Mouse (Mus musculus) forebrain, embryonic 12.5 days (tissue): ENCODE measurements at regions not wholly inside any gene's neighbourhood (a gene's known extent, or its start where the extent isn't known, plus 50 kb on each side); places are given as distances from the start of the nearest gene placed in this dataset.
"Not testable (repeated sequence)": the region's sequence is repeated elsewhere in the genome, so short reads cannot be mapped to it uniquely, and the experiment has no call there.

ENCODE experiments used
- ATAC-seq: fragments of 200-750 bp; cut with Nextera tagmentation; 2 replicates; pipeline ENCODE4 v1.8.0; 2017; ENCODE audit warnings: moderate TSS enrichment; ENCODE audit not compliant: low FRiP score
- H3K27ac ChIP-seq: fragments of 300-500 bp; sonication (generic); 2 replicates; pipeline ENCODE4 v1.5.1; 2016; ENCODE audit warnings: mild to moderate bottlenecking
- H3K27me3 ChIP-seq: fragments of 300-500 bp; sonication (generic); 2 replicates; pipeline ENCODE4 v1.6.1; 2016; ENCODE audit warnings: mild to moderate bottlenecking
- H3K36me3 ChIP-seq: fragments of 300-500 bp; sonication (generic); replicated peaks from 2 replicates; pipeline ENCODE4 v1.6.1; 2016; ENCODE audit warnings: mild to moderate bottlenecking
- H3K4me1 ChIP-seq: fragments of 300-500 bp; sonication (generic); 2 replicates; pipeline ENCODE4 v1.6.1; 2016
- H3K4me2 ChIP-seq: fragments of 300-500 bp; sonication (generic); 2 replicates; pipeline ENCODE4 v1.6.1; 2016; ENCODE audit warnings: mild to moderate bottlenecking, moderate library complexity
- H3K4me3 ChIP-seq: fragments of 300-500 bp; sonication (generic); replicated peaks from 2 replicates; pipeline ENCODE4 v1.5.1; 2016; ENCODE audit warnings: mild to moderate bottlenecking
- H3K9ac ChIP-seq: fragments of 300-500 bp; sonication (generic); 2 replicates; pipeline ENCODE4 v1.6.1; 2016; ENCODE audit warnings: mild to moderate bottlenecking
- H3K9me3 ChIP-seq: fragments of 300-500 bp; sonication (generic); 2 replicates; pipeline ENCODE4 v1.6.1; 2016
- WGBS: fragments of 180-500 bp; shearing (Covaris S2); methylation state at CpG from one replicate; pipeline ENCODE4 v1.1.7; 2016; 5-methylcytosine and 5-hydroxymethylcytosine counted together

DNA sequence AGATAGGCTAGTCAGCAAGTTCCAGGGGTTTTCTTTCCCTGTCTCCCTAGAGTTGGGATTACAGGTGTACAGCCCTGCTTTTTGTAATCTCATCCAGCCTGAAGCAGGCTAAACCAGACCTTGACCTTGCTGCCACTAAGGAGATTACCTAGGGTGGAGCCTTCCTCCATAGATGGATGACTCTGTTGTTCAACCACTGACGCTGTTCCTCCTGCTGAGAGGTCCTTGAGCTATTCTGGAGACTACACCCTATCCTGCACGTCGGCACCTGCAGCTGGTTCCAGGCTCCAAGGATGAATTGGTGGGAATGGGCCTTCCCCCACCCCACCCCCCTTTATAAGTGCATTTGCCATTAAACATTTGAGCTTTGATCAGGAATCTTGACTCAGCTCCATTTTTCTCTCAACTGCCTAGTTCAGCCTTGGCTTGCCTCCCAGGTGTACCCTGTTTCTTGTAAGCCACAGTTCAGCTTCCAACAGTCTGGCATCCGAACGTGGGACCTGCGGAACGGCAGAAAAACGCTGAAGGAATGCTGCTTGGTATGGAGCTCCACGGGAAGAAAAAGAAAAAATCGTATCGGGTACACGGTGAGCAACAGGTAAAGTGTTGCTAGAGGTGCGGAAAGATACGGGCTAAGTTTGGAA lies 131.7 kb upstream of the Ube2e1 start:
- no peak overlapping the region for H3K4me3 ChIP-seq
- peak overlapping the region; percentile 21; the same call in 1 of the 2 replicates for H3K4me2 ChIP-seq
- ATAC-seq = no peak
- H3K9me3 ChIP-seq = no peaks in the 10 kb centered on the region
- peaks cover 6% of the 10 kb centered on the region for H3K4me1 ChIP-seq
- H3K9ac ChIP-seq = no peak overlapping the region
- no peak overlapping the region for H3K27ac ChIP-seq
- H3K27me3 ChIP-seq = no peaks in the 10 kb centered on the region
- 30% methylated on average over 14 of the region's 14 CpGs for WGBS
- H3K36me3 ChIP-seq = no peaks in the 10 kb centered on the region

DNA sequence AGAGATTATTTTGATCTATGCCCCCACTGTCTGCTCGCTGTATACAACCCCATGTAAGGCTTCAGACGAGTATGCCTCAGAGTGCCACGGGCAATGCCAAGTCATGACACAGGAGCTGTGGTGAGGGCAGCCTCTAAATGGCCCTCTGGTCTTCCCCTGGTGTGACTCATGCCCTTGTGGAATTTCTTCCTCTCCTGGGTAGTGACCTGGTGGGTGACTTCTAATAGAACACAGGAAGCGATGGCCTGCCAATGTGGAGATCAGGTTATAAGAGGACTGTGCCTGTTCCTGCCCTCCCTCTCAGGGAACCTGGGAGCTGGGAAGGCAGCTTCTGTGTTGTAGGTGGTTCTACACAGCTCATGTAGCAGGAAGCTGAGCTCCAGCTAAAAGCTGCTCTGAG lies 130.7 kb upstream of the Ube2e1 start:
- Histone ChIP-seq H3K27me3 (no peaks in the 10 kb centered on the region), H3K4me2 (no peak overlapping the region), H3K27ac (no peak overlapping the region), H3K36me3 (no peaks in the 10 kb centered on the region), H3K4me1 (no peaks in the 10 kb centered on the region), H3K9ac (no peak overlapping the region), H3K9me3 (no peaks in the 10 kb centered on the region), H3K4me3 (no peak overlapping the region)
- no peak for ATAC-seq
- WGBS = 88% methylated on average over 4 of the region's 4 CpGs

DNA sequence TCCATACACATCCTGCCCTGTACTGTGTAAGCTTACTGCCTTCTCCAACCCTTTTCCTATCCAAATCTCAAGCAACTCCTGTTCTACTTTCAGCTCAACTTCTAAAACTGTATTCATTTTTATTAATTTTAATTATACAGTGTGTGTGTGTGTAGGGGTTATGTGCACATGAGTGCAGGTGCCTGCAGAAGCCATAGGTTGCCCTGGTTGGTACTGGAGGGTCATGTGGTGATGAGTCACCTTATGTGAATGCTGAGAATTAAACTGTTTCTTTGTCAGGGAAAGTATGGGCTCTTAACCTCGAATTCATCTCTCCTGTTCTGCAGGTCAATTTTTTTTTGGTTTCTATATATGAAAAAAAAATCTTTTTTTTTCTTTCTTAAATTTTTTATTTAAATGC lies 117.0 kb upstream of the Ube2e1 start:
- H3K4me3 ChIP-seq = no peak overlapping the region
- WGBS = 92% methylated on average over 1 of the region's 1 CpGs
- no peak for ATAC-seq
- no peaks in the 10 kb centered on the region for H3K9me3 ChIP-seq
- H3K27ac ChIP-seq = no peak overlapping the region
- H3K36me3 ChIP-seq = no peaks in the 10 kb centered on the region
- no peaks in the 10 kb centered on the region for H3K27me3 ChIP-seq
- no peak overlapping the region for H3K4me2 ChIP-seq
- H3K4me1 ChIP-seq = no peaks in the 10 kb centered on the region
- no peak overlapping the region for H3K9ac ChIP-seq

DNA sequence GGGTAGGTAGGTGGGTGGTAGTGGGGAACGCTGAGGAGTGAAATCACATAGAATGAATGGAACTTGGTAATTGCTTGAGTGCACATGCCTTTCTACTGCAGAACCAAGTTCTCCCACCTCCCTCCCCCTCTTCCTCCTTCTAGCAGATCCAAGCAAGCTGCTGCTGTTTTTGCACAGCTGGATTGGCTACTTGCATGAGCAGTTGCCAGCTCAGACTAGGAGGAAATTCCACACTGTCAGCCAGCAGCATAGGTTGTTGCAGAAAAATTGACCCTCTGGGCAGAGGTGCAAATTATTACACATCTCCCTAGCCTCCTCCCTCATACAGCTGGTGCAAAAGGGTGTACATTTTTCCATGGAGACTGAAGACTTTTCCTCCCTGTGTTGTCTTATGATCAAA lies 112.8 kb upstream of the Ube2e1 start:
- ATAC-seq = no peak
- no peaks in the 10 kb centered on the region for H3K9me3 ChIP-seq
- H3K9ac ChIP-seq = no peak overlapping the region
- H3K36me3 ChIP-seq = no peaks in the 10 kb centered on the region
- no peak overlapping the region for H3K4me3 ChIP-seq
- H3K27me3 ChIP-seq = no peaks in the 10 kb centered on the region
- no peaks in the 10 kb centered on the region for H3K4me1 ChIP-seq
- 75% methylated on average over 1 of the region's 1 CpGs for WGBS
- no peak overlapping the region for H3K27ac ChIP-seq
- no peak overlapping the region for H3K4me2 ChIP-seq

DNA sequence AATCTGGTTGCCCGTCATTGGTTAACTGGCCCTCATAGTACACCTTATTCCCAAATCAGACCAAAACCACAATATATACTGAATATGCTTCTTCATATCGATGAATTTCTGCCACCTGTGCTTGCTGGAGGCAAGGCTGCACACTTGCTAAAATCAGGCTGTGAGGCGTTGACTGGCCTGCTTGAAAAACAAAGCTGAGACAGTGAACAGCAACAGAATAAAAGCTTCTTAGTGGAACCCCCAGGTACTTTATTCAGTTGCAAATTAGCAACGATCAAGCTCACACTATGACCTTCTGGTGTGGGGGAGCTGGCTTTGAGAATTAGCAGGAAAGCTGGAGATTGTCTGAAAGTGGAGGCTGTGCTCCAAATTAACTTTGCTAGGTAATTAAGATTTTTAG lies 97.3 kb upstream of the Ube2e1 start:
- not testable (repeated sequence) for ATAC-seq

GRCm38 (mm10) chr14:18425887-18426286 lies 94.2 kb upstream of the Ube2e1 start:
- no peak for ATAC-seq
- Histone ChIP-seq H3K27ac (no peak overlapping the region), H3K9ac (no peak overlapping the region), H3K27me3 (no peaks in the 10 kb centered on the region), H3K9me3 (no peaks in the 10 kb centered on the region), H3K36me3 (no peaks in the 10 kb centered on the region), H3K4me3 (no peak overlapping the region), H3K4me1 (no peaks in the 10 kb centered on the region), H3K4me2 (no peak overlapping the region)

More for the DNA sequence above, 97.3 kb upstream of the Ube2e1 start:
- not testable (repeated sequence) for H3K9ac ChIP-seq, H3K4me2 ChIP-seq, H3K27me3 ChIP-seq, H3K4me3 ChIP-seq, H3K36me3 ChIP-seq, H3K27ac ChIP-seq, H3K9me3 ChIP-seq, H3K4me1 ChIP-seq
- WGBS = 26% methylated on average over 4 of the region's 4 CpGs

DNA sequence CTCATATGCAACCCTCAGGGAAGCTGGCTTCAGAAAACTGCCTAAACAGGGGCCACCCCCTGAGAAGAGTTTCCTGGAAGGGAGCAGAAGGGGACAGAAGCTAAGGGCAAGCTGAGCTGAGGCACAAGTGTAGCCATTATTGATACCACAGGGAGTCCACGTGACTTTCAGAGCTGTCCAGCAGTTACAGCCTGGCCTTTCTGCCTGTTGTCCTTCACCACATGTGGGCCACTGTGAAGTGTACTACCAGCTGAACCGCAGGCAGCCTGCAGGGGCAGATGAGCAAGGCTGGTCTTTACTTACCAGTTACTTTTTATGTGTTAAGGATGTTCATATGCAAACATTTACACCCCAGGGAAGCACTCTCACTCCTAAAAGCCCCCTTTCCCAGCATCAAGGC lies 85.2 kb upstream of the Ube2e1 start:
- ATAC-seq = no peak
- no peak overlapping the region for H3K27ac ChIP-seq
- no peaks in the 10 kb centered on the region for H3K36me3 ChIP-seq
- no peaks in the 10 kb centered on the region for H3K9me3 ChIP-seq
- WGBS = 6% methylated on average over 2 of the region's 2 CpGs
- no peaks in the 10 kb centered on the region for H3K4me1 ChIP-seq
- H3K9ac ChIP-seq = no peak overlapping the region
- no peak overlapping the region for H3K4me3 ChIP-seq
- H3K4me2 ChIP-seq = no peak overlapping the region
- H3K27me3 ChIP-seq = no peaks in the 10 kb centered on the region

DNA sequence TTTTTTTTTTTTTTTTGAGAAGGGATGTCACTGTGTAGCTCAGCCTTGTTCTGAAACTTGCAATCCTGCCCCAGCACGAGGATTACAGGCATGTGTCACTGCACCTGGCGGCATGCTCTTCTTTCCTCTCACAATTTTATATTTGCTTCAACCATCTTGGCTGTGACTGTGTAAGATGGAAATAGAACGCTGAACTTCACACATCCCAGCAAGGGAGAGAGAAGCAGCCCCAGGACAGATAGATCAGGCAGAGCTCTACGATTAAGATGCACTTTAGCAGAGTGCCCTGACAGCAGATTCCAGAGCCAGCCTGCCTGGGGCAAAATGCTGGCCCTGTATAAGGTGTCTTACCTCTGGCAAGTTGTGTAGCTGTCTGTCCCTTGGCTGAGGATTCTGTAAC lies 84.7 kb upstream of the Ube2e1 start:
- no peak overlapping the region for H3K9ac ChIP-seq
- no peaks in the 10 kb centered on the region for H3K36me3 ChIP-seq
- 80% methylated on average over 4 of the region's 4 CpGs for WGBS
- H3K4me1 ChIP-seq = no peaks in the 10 kb centered on the region
- H3K4me2 ChIP-seq = no peak overlapping the region
- no peaks in the 10 kb centered on the region for H3K9me3 ChIP-seq
- no peak overlapping the region for H3K27ac ChIP-seq
- no peak for ATAC-seq
- H3K4me3 ChIP-seq = no peak overlapping the region
- H3K27me3 ChIP-seq = no peaks in the 10 kb centered on the region

DNA sequence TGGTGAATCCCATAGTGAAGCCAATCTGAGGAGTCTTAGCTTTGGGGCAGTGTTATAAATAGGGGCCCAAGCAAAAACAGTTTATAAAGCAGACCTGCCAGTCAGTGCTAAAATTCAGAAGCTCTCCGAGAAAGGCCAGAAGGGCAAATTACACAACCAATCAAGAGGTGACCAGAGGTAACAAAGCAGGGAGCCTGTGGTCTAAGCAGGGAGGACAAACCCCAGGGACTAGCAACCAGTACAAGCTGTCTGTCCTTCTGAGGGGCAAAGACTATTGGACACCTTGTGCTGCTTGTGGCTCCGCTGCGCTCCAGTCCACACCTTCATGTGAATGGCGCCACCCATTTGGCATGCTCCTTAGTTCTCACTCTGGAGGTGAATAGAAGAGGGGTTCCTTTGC lies 67.3 kb upstream of the Ube2e1 start:
- Histone ChIP-seq H3K4me3 (no peak overlapping the region), H3K27ac (no peak overlapping the region), H3K9me3 (no peaks in the 10 kb centered on the region), H3K9ac (no peak overlapping the region), H3K36me3 (no peaks in the 10 kb centered on the region), H3K4me1 (no peaks in the 10 kb centered on the region), H3K4me2 (no peak overlapping the region), H3K27me3 (no peaks in the 10 kb centered on the region)
- 93% methylated on average over 4 of the region's 4 CpGs for WGBS
- ATAC-seq = no peak

- no peak for ATAC-seq
- H3K4me3 ChIP-seq = no peak overlapping the region
- WGBS = 91% methylated on average over 8 of the region's 8 CpGs
These were observed 64.6 kb upstream of the Ube2e1 start for GRCm38 (mm10) chr14:18396206-18396764.

DNA sequence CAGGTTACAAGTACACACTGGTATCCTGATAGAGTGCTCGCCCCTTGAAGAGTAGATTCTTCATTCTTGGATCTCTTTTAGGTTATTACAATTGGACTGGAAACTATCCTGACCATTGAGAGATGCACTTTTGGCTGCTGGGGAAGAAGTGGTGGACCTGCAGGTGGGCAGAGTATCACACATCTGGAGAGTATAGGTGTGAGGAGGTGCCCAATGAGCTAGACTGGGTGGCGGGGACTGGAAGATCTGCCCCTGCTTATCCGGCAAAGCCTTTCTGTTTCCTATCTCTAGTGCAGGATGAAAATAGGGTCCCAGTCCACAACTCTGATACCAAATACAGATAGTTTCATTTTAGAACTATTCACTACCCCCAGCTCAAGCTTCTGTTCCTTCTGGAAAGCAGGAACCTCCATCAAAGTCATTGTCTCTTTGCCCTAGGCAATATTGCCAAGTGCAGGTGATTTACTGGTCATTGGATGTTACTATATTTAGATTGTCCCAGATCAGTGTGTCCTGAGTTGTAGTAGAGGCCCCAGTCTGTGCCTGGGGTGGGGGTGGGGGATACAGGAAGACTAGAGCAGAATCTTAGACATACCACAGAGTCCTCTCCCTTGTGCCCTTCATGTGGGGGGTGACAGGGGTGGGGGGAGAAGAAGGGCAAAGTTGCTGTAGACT lies 62.5 kb upstream of the Ube2e1 start:
- no peaks in the 10 kb centered on the region for H3K36me3 ChIP-seq
- 91% methylated on average over 3 of the region's 3 CpGs for WGBS
- no peak overlapping the region for H3K4me3 ChIP-seq
- H3K9ac ChIP-seq = no peak overlapping the region
- no peaks in the 10 kb centered on the region for H3K9me3 ChIP-seq
- H3K4me1 ChIP-seq = no peaks in the 10 kb centered on the region
- H3K27ac ChIP-seq = no peak overlapping the region
- no peak overlapping the region for H3K4me2 ChIP-seq
- no peaks in the 10 kb centered on the region for H3K27me3 ChIP-seq
- ATAC-seq = no peak

More at GRCm38 (mm10) chr14:18396206-18396764, 64.6 kb upstream of the Ube2e1 start:
- no peaks in the 10 kb centered on the region for H3K4me1 ChIP-seq
- no peak overlapping the region for H3K27ac ChIP-seq
- H3K27me3 ChIP-seq = no peaks in the 10 kb centered on the region
- H3K36me3 ChIP-seq = no peaks in the 10 kb centered on the region
- no peak overlapping the region for H3K9ac ChIP-seq
- no peak overlapping the region for H3K4me2 ChIP-seq
- no peaks in the 10 kb centered on the region for H3K9me3 ChIP-seq

DNA sequence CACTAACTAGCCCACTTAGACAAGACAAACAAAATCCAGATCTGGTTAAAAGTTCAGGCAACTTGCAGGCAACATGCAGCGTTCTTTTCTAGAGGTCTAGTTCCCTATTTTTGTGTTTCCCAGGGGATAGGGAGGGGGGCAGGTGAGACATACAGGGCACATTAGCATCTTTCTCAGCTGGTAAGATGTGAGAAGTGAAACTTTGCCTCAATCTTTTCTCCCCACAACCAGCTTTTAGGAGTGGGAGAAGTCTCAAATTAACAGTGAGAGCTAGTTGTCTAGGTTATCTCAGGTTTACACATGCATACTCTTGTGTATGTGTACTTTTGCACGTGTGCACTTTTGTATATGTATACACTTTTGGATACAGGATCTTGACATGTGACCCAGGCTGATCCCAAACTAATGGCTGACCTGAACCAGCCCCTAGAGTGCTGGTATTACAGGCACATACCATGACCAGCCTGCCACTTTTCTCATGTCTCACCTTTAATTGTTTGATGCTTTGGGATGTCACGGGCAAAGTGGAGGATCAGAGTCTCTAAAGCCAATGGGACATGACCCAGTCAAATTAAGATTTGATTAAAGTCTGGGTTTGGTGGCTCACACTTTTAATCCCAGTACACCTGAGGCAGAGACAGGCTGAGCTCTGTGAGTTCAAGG lies 60.3 kb upstream of the Ube2e1 start:
- Histone ChIP-seq H3K27ac (no peak overlapping the region), H3K9me3 (no peaks in the 10 kb centered on the region), H3K9ac (no peak overlapping the region), H3K4me2 (no peak overlapping the region), H3K4me1 (no peaks in the 10 kb centered on the region), H3K27me3 (no peaks in the 10 kb centered on the region), H3K4me3 (no peak overlapping the region), H3K36me3 (no peaks in the 10 kb centered on the region)
- ATAC-seq = no peak
- 93% methylated on average over 3 of the region's 3 CpGs for WGBS

GRCm38 (mm10) chr14:18389390-18389789 lies 57.7 kb upstream of the Ube2e1 start:
- Histone ChIP-seq H3K4me3 (no peak overlapping the region), H3K4me2 (no peak overlapping the region), H3K9me3 (no peaks in the 10 kb centered on the region), H3K27me3 (no peaks in the 10 kb centered on the region), H3K27ac (no peak overlapping the region), H3K4me1 (no peaks in the 10 kb centered on the region), H3K9ac (no peak overlapping the region), H3K36me3 (no peaks in the 10 kb centered on the region)
- no peak for ATAC-seq
- 92% methylated on average over 6 of the region's 6 CpGs for WGBS
